Mouse (Mus musculus) cerebellum, adult 2 months (tissue): Measurements from ENCODE around the gene Fbxl3.

Source experiments
- CTCF ChIP-seq: fragments of 200-500 bp; IDR thresholded peaks from 2 replicates; pipeline ENCODE4 v1.5.1; 2011; ENCODE audit warnings: low read depth, mild to moderate bottlenecking, control low read depth, low read length, moderate library complexity, borderline replicate concordance; ENCODE audit not compliant: insufficient read depth
- POLR2A ChIP-seq: fragments of 200-500 bp; IDR thresholded peaks from 2 replicates; pipeline ENCODE4 v1.6.1; 2011; ENCODE audit warnings: low read length, control low read depth, borderline replicate concordance; ENCODE audit not compliant: insufficient read depth

DNA sequence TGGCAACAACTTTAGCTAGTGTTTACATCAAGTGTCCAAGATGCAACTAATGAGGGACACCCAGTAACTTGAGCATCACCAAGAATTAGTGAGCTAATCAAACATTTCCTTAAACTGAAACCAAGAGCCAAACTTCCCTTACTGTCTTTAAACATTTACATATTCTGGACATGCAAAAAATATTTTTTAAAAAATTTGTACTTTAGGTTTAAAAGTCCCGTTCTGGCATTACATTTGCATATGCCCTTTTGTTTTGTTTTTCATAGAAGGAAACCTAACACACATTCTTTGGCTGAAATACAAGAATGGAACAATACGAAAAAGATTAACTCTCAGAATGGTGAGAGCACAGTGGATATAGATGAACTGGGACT is 1.2 kb downstream of the Fbxl3 start:
- TF ChIP-seq CTCF (no peak), POLR2A (no peak)
